Mouse (Mus musculus): ENCODE results near the gene Olfr1025-ps1.

The Olfr1025-ps1 gene

GRCm38 (mm10) chr2:85914893-85915292 is at the start of gene Olfr1025-ps1:
Gene Olfr1025-ps1 (plus strand): TSS chr2:85915193.
- no peak for DNase-seq

- DNase-seq, result no peak
Measured at GRCm38 (mm10) chr2:85868294-85868693, 46.7 kb upstream of the Olfr1025-ps1 start, which contains the start of gene Olfr1022. Gene Olfr1022 (plus strand): TSS chr2:85868594.

GRCm38 (mm10) chr2:85885340-85885739 is 29.7 kb upstream of the Olfr1025-ps1 start, which contains the start of gene Olfr1023:
Gene Olfr1023 (plus strand): TSS chr2:85885640.
- no peak for DNase-seq

GRCm38 (mm10) chr2:85904952-85905351 is 10.0 kb upstream of the Olfr1025-ps1 start, which contains the start of gene Olfr1024:
Gene Olfr1024 (minus strand): TSS chr2:85905052.
- DNase-seq, result no peak

GRCm38 (mm10) chr2:85913197-85913596 is 1.8 kb upstream of the Olfr1025-ps1 start:
- no peak for DNase-seq

GRCm38 (mm10) chr2:85921258-85921657 is 6.3 kb downstream of the Olfr1025-ps1 start, which contains the start of gene Olfr1026:
Gene Olfr1026 (plus strand): TSS chr2:85921558.
- no peak for DNase-seq

GRCm38 (mm10) chr2:85950137-85950536 is 35.1 kb downstream of the Olfr1025-ps1 start, which contains the start of gene Olfr1028:
Gene Olfr1028 (plus strand): TSS chr2:85950437.
- DNase-seq, result no peak

All from thymus, postnatal 25 days (tissue).